Mouse (Mus musculus) bone marrow macrophage, adult 2 months (primary cell): Measurements from ENCODE around the gene Hoxc5.

Experiments used
- CTCF ChIP-seq: IDR thresholded peaks from 2 replicates; pipeline ENCODE4 v1.5.1; 2012; ENCODE audit warnings: low read depth, mild to moderate bottlenecking, low read length, moderate library complexity
- POLR2A ChIP-seq: IDR thresholded peaks from 2 replicates; pipeline ENCODE4 v1.6.1; 2012; ENCODE audit warnings: mild to moderate bottlenecking, low read depth, low read length, borderline replicate concordance

DNA sequence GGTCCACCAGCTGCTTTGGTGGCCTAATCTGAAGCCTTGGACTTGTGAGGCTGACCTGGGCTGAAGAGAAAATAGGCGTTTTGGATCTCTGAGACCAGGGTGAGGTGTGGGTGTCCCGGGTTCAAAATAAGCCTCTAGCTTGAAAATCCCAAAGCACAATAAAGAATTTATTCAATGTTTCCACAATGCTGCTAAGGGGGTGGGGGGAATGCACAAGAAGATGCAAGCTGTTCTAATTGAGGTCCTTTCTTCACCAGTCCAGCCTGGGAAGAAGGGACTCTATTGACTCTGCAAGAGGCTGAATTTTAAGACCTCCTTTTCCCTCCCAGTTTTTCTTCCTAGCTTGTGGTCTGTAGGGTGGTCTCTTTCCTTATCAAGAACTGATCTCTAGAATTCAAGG is 16.4 kb upstream of the Hoxc5 start:
- no peak for TF ChIP-seq CTCF
- TF ChIP-seq POLR2A, result no peak
